Mouse (Mus musculus) stomach, postnatal 0 days (tissue): ENCODE measurements around the gene Nrbp1. TPM values are rescaled to one million over a fixed set of nuclear protein-coding genes. Genes with fewer than 3 reads are reported as not detected.

ENCODE experiments used
- ATAC-seq: fragments of 200-750 bp; cut with Nextera tagmentation; 2 replicates; pipeline ENCODE4 v1.8.0; 2017; ENCODE audit not compliant: low FRiP score, low TSS enrichment
- DNase-seq: peaks from one replicate; pipeline ENCODE4 v3.0.0-alpha.2; 2016; ENCODE audit warnings: low spot score
- H3K27ac ChIP-seq: fragments of 300-500 bp; sonication (generic); replicated peaks from 2 replicates; pipeline ENCODE4 v1.5.1; 2014; ENCODE audit warnings: mild to moderate bottlenecking, control low read depth
- H3K27me3 ChIP-seq: fragments of 300-500 bp; sonication (generic); 2 replicates; pipeline ENCODE4 v1.6.1; 2014; ENCODE audit warnings: low read length; ENCODE audit not compliant: control insufficient read depth, insufficient read depth
- H3K36me3 ChIP-seq: fragments of 300-500 bp; sonication (generic); 2 replicates; pipeline ENCODE4 v1.6.1; 2014; ENCODE audit warnings: low read length, mixed read lengths; ENCODE audit not compliant: control insufficient read depth, insufficient read depth
- H3K4me1 ChIP-seq: fragments of 300-500 bp; sonication (generic); replicated peaks from 2 replicates; pipeline ENCODE4 v1.6.1; 2014; ENCODE audit warnings: antibody characterized with exemption; ENCODE audit not compliant: control insufficient read depth, insufficient read depth
- H3K4me2 ChIP-seq: fragments of 300-500 bp; sonication (generic); replicated peaks from 2 replicates; pipeline ENCODE4 v1.6.1; 2014; ENCODE audit warnings: low read depth, mild to moderate bottlenecking, control low read depth, moderate library complexity
- H3K4me3 ChIP-seq: fragments of 300-500 bp; sonication (generic); 2 replicates; pipeline ENCODE4 v1.5.1; 2014; ENCODE audit warnings: low read depth, low read length, control low read depth
- H3K9ac ChIP-seq: fragments of 300-500 bp; sonication (generic); 2 replicates; pipeline ENCODE4 v1.6.1; 2014; ENCODE audit warnings: mild to moderate bottlenecking, low read length, control low read depth, mixed read lengths
- H3K9me3 ChIP-seq: fragments of 300-500 bp; sonication (generic); 2 replicates; pipeline ENCODE4 v1.6.1; 2016; ENCODE audit warnings: low read length; ENCODE audit not compliant: control insufficient read depth
- CTCF ChIP-seq: IDR thresholded peaks from 2 replicates; pipeline ENCODE4 v1.5.1; 2016; ENCODE audit warnings: antibody characterized with exemption, low read depth, mild to moderate bottlenecking, moderate library complexity
- EP300 ChIP-seq: optimal IDR thresholded peaks from 2 replicates; pipeline ENCODE3; 2016; ENCODE audit warnings: antibody characterized with exemption
- WGBS: fragments of 180-500 bp; shearing (Covaris S2); extraction: QIAGEN DNeasy Blood & Tissue Kit; methylation state at CpG from one replicate; pipeline ENCODE4 v1.1.7; 2014; 5-methylcytosine and 5-hydroxymethylcytosine counted together
- polyA plus RNA-seq: library from polyadenylated mRNA; unstranded; fragments of >200 nt; fragmentation: Nextera tagmentation; extraction: Ambion mirVana; gene quantifications from 2 replicates; pipeline ENCODE4 v1.2.1, GENCODE M21; 2015

Nrbp1 gene
- polyA plus RNA-seq, 1 experiment from 2014 or later, result 95.3 TPM

DNA sequence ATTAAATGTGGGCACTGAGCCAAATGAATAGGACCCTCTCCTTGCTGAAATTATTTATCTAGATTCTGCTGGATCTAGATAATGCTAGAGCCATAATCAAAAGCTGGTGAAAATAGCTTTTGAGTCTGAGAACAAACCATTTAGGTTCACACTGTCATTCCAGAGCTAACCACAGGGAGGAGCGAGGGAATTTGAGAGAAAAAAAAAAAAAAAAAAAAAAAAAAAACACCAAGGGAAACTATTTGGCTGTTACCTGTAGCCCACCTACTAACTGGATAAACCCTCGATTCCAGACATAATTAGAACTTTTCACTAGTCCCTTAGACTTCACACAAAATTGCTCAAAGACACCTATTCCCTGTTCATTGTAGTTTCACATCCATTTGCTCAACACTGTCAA, 21.6 kb upstream of the Nrbp1 start:
- no peak for DNase-seq
- Histone ChIP-seq H3K4me2 (peak overlapping the region; percentile 93), H3K9me3 (no peaks in the 10 kb centered on the region), H3K27ac (no peak overlapping the region), H3K9ac (no peak overlapping the region), H3K27me3 (no peaks in the 10 kb centered on the region), H3K4me1 (0 out of 2 replicates have a peak, but pooled peaks cover 2% of the 10 kb centered on the region), H3K4me3 (peak overlapping the region; percentile 92), H3K36me3 (no peaks in the 10 kb centered on the region)
- 2% methylated on average over 2 of the region's 2 CpGs for WGBS
- TF ChIP-seq CTCF (peak; percentile 58), EP300 (no peak)
- no peak for ATAC-seq

DNA sequence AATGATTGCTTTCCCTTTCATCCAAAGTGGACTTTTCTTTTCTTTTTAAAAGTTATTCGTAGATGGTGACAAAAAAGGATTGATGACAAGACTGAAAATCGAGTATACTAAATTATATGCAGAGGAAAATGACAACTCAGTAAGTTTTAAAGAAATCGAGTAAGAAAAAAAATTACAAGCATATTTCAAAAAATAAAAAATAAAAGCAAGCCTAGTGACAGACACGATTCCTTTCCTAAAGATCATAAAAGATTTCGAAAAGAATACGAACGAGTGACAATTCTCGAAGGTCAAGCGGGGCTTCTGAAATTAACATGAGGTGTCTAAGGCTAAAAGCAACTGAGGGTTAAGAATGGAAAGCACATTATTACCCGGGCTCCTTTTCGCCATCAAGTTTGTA, 21.2 kb upstream of the Nrbp1 start:
- ATAC-seq, result no peak
- no peak for DNase-seq
- Histone ChIP-seq H3K4me2 (peak overlapping the region; percentile 93), H3K27ac (peak overlapping the region; percentile 93), H3K9ac (peak overlapping the region; percentile 84), H3K27me3 (no peaks in the 10 kb centered on the region), H3K9me3 (no peaks in the 10 kb centered on the region), H3K36me3 (no peaks in the 10 kb centered on the region), H3K4me1 (0 out of 2 replicates have a peak, but pooled peaks cover 2% of the 10 kb centered on the region), H3K4me3 (peak overlapping the region; percentile 92)
- WGBS, result 1% methylated on average over 11 of the region's 11 CpGs
- TF ChIP-seq EP300 (no peak), CTCF (no peak)

DNA sequence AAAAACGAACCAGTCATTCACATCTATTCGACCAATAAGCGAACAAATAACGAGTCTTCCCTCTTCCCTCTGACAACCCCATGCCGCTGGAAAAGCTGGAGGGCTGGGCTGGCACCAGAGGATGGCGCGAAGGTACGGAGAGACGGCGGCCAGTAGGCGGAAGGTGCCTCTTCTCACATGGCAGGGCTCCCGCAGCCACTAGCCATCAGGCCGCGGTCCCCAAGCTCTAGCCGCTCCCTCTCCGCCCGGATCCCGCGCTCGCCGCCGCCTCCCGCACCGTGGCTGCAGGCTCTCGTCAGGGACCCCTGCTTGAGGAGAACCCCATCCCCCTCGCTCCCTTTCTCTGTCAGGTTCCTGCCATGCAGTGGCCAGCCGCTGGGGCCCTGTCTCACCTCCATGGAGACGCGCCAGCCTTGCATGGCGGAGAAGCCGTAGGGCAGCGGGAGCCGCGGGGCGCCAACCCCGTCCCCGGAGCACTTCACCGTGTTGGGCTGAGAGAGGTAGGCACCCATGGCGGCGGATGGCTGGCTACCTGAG, 20.7 kb upstream of the Nrbp1 start:
- ATAC-seq, result peak; percentile 62

DNA sequence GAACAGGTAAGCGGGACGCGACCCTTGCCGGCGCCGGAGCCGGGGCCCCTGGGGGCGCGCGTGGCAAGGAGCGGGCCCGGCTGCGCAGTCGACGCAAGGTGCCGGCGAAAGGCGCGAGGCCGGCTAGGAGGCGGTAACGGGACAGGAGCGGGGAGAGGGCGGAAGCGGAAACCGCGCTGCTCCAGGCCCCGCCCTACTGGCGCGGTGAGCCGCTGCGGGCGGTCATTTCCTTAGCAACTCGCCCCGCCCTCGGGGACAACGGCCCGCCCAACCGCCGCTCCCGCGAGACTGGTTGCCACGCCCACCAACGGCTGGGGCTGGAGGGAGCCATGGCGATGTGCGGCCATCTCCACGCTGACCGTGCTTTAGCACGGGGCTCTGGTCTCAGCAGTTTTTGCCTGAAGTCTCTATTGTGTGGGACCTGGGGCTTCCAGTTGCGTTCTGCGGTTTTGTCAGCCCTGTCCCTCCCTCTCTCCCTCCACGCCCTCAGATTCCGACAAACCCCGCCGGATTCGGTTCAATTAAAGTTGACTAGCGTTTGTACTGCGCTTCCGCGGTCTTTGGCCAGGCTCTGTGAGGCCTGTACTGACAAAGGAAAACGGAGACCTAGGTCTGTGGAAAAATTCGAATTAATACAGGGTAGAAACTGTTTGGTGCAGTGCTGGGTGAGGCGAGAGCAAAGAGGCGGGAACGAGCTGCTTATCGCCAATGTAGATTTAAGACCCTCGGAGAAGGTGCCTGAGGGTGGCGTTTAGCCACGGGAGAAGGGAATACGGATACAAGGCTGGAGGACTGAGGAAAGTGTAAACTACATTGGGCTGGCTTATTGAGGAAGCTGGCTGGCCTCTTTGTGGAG, 20.0 kb upstream of the Nrbp1 start, which contains the start of gene Ppm1g:
Gene Ppm1g, minus strand, starts transcription at position 240 of the 856 bp plus-strand sequence.
- Histone ChIP-seq H3K4me2 (peak within 1 kb of the TSS; percentile 93), H3K4me3 (peak within 1 kb of the TSS; percentile 92), H3K27me3 (no peaks in the 10 kb centered on the region), H3K27ac (peak within 1 kb of the TSS; percentile 94), H3K4me1 (0 out of 2 replicates have a peak, but pooled peaks cover 2% of the 10 kb centered on the region), H3K9me3 (no peaks in the 10 kb centered on the region), H3K9ac (peak within 1 kb of the TSS; percentile 84), H3K36me3 (no peaks in the 10 kb centered on the region)
- ATAC-seq (peak; percentile 98), DNase-seq (peak; percentile 98)
- TF ChIP-seq EP300 (peak; percentile 72), CTCF (no peak)
- under 1% methylated on average over 70 of the region's 70 CpGs for WGBS

More for the DNA sequence above, 20.7 kb upstream of the Nrbp1 start:
- peak overlapping the region; percentile 92 for H3K4me3 ChIP-seq
- H3K9ac ChIP-seq, result peak overlapping the region; percentile 84
- peak overlapping the region; percentile 93 for H3K27ac ChIP-seq
- H3K9me3 ChIP-seq, result no peaks in the 10 kb centered on the region
- no peaks in the 10 kb centered on the region for H3K36me3 ChIP-seq
- H3K27me3 ChIP-seq, result no peaks in the 10 kb centered on the region
- TF ChIP-seq CTCF (no peak), EP300 (no peak)
- peak overlapping the region; percentile 93 for H3K4me2 ChIP-seq
- under 1% methylated on average over 40 of the region's 40 CpGs for WGBS
- H3K4me1 ChIP-seq, result 0 out of 2 replicates have a peak, but pooled peaks cover 2% of the 10 kb centered on the region
- no peak for DNase-seq

DNA sequence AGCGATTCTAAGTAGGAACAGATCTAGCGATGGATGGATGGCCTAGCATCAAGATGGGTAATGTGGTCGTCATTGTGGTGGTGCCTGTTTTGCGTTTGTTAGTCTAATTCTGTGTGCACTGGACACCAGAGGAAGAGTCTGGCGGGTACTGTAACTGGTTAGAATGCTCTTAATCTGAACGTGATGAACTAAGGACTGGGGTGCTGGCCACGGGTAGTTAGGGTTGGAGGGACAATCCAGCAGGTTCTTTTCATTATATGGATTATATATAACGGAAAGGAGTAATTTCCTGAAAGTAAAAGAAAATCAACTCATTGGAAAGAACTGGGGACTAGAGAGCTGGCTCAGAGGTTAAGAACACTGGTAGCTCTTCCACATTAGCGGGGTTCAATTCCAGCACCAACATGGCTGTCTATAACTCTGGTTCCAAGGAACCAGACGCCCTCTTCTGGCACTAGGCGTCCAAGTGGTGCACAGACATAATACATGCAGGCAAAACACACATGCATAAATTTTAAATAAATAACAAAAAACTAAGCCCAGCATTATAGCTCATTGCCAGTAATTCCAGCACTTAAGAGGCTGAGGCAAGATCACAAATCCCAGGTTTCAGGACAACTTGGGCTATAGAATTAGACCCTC, 19.2 kb upstream of the Nrbp1 start:
- Histone ChIP-seq H3K36me3 (no peaks in the 10 kb centered on the region), H3K4me2 (peak overlapping the region; percentile 85), H3K27me3 (no peaks in the 10 kb centered on the region), H3K4me1 (0 out of 2 replicates have a peak, but pooled peaks cover 2% of the 10 kb centered on the region), H3K9me3 (no peaks in the 10 kb centered on the region), H3K4me3 (peak overlapping the region; percentile 92), H3K27ac (peak overlapping the region; percentile 94), H3K9ac (peak overlapping the region; percentile 80)
- 15% methylated on average over 11 of the region's 11 CpGs for WGBS
- ATAC-seq, result no peak
- TF ChIP-seq CTCF (peak; percentile 71), EP300 (no peak)
- peak; percentile 57 for DNase-seq
